In the genomic region with DNA sequence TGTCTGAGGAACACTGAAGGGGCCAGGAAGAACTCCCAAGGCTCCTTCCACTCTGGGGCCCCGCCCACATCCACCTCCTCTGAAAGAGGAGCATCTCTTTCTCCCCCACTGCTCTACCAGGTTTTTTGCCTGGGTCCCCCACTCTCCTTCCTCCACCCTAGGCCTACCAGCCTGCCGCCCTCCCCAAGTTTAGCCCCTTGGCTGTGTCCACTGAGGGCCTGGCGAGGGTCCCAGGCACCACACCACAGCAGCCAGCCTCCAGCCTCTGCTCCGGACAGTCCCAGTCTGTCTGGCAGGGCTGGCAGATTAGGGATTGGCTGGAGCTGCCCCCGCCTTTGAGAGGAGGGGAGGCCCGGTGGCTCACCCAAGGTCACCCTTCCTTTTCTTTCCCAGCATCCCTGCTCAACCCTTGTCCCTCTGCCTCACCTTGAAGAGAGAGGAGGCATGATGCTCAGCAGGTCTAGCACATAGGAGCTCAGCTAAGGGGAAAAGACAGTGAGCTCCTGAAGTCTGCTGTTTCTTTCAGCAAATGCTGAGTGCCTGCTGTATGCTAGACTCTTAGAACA, we compare ENCODE assay signal across 8 mouse cellular contexts. TPM values are rescaled to one million over a fixed set of nuclear protein-coding genes. Genes with fewer than 3 reads are reported as not detected.
A peak's percentile ranks its signal among the peaks of the same experiment; 100 is the strongest.
DNase-seq lines count a peak whose midpoint lies in the region; ATAC-seq and TF ChIP-seq lines count a peak whose summit lies in the region.

No protein-coding gene starts in this region.

- peaks cover 6% of the 10 kb centered on the region; the same call in 1 of the 2 replicates for H3K9me3 ChIP-seq in lung, embryonic 14.5 days (ENCODE audit: low read depth, low read length)
- H3K9me3 ChIP-seq in forebrain, embryonic 13.5 days (replicated peaks): 0 out of 2 replicates have a peak, but pooled peaks cover 4% of the 10 kb centered on the region
- no peaks in the 10 kb centered on the region for H3K9me3 ChIP-seq in hindbrain, embryonic 12.5 days (replicated peaks)
- H3K9me3 ChIP-seq in midbrain, embryonic 10.5 days (replicated peaks): peaks cover 5% of the 10 kb centered on the region; the same call in 1 of the 2 replicates

- 24% methylated on average over 6 of the region's 6 CpGs for WGBS in lung, embryonic 14.5 days
- WGBS in lung, adult 2 months: 40% methylated on average over 6 of the region's 6 CpGs
- 6% methylated on average over 5 of the region's 6 CpGs for WGBS in forebrain, embryonic 13.5 days
- 9% methylated on average over 6 of the region's 6 CpGs for WGBS in hindbrain, embryonic 12.5 days
- 2% methylated on average over 6 of the region's 6 CpGs for WGBS in midbrain, embryonic 10.5 days

- H3K4me3 ChIP-seq in lung, embryonic 14.5 days (ENCODE audit: low read depth, low read length): no peak overlapping the region
- H3K4me3 ChIP-seq in lung, adult 2 months (replicated peaks; ENCODE audit: extremely low read depth, low read depth, low read length): no peak overlapping the region
- H3K4me3 ChIP-seq in forebrain, embryonic 13.5 days: 0 out of 2 replicates have a peak overlapping the region, but pooled peaks have one; percentile 6
- H3K4me3 ChIP-seq in hindbrain, embryonic 12.5 days: no peak overlapping the region
- H3K4me3 ChIP-seq in midbrain, embryonic 10.5 days: peak overlapping the region; percentile 98

- H3K9ac ChIP-seq in lung, embryonic 14.5 days: no peak overlapping the region
- peak overlapping the region; percentile 98 for H3K9ac ChIP-seq in forebrain, embryonic 13.5 days
- H3K9ac ChIP-seq in hindbrain, embryonic 12.5 days: peak overlapping the region; percentile 20; the same call in 1 of the 2 replicates

- no peaks in the 10 kb centered on the region for H3K27me3 ChIP-seq in lung, embryonic 14.5 days (ENCODE audit: insufficient read depth, low read length)
- no peaks in the 10 kb centered on the region for H3K27me3 ChIP-seq in forebrain, embryonic 13.5 days
- no peaks in the 10 kb centered on the region for H3K27me3 ChIP-seq in hindbrain, embryonic 12.5 days
- no peaks in the 10 kb centered on the region for H3K27me3 ChIP-seq in midbrain, embryonic 10.5 days (ENCODE audit: low read depth, poor library complexity, severe bottlenecking)

- peaks cover 36% of the 10 kb centered on the region for H3K4me1 ChIP-seq in lung, embryonic 14.5 days (ENCODE audit: insufficient read depth)
- H3K4me1 ChIP-seq in lung, adult 2 months (ENCODE audit: control insufficient read depth, insufficient read depth, low read length): peaks cover 7% of the 10 kb centered on the region
- H3K4me1 ChIP-seq in forebrain, embryonic 13.5 days: peaks cover 46% of the 10 kb centered on the region
- peaks cover 42% of the 10 kb centered on the region for H3K4me1 ChIP-seq in hindbrain, embryonic 12.5 days
- peaks cover 58% of the 10 kb centered on the region for H3K4me1 ChIP-seq in midbrain, embryonic 10.5 days

- DNase-seq in lung, embryonic 14.5 days: peak; percentile 22
- DNase-seq in lung, adult 2 months: no peak
- peak; percentile 22 to 36 for DNase-seq in cerebellum, adult 18-20 months
- DNase-seq in midbrain, embryonic 10.5 days (ENCODE audit: low spot score): peak; percentile 69
- DNase-seq in frontal cortex, postnatal 36 days (ENCODE audit: low spot score in 2 of 2): no peak
- no peak for DNase-seq in spleen, postnatal 14 days (ENCODE audit: low spot score in 2 of 2)

- H3K36me3 ChIP-seq in lung, embryonic 14.5 days (ENCODE audit: insufficient read depth): no peaks in the 10 kb centered on the region
- H3K36me3 ChIP-seq in forebrain, embryonic 13.5 days (ENCODE audit: poor library complexity, severe bottlenecking): 0 out of 2 replicates have a peak, but pooled peaks cover under 1% of the 10 kb centered on the region
- H3K36me3 ChIP-seq in hindbrain, embryonic 12.5 days: 0 out of 2 replicates have a peak, but pooled peaks cover under 1% of the 10 kb centered on the region
- H3K36me3 ChIP-seq in midbrain, embryonic 10.5 days: peaks cover 4% of the 10 kb centered on the region

- no peak for TF ChIP-seq CTCF in lung, embryonic 14.5 days (IDR thresholded peaks at IDR 0.05; ENCODE audit: low read depth)
- TF ChIP-seq CTCF in lung, adult 2 months (IDR thresholded peaks at IDR 0.05; ENCODE audit: insufficient read depth, low read length): no peak

- peak overlapping the region; percentile 65; the same call in 1 of the 2 replicates for H3K27ac ChIP-seq in lung, embryonic 14.5 days (ENCODE audit: low read depth)
- peak overlapping the region; percentile 100 for H3K27ac ChIP-seq in forebrain, embryonic 13.5 days
- peak overlapping the region; percentile 100 for H3K27ac ChIP-seq in hindbrain, embryonic 12.5 days
- H3K27ac ChIP-seq in midbrain, embryonic 10.5 days (replicated peaks): peak overlapping the region; percentile 100

- no peak for ATAC-seq in lung, embryonic 14.5 days (ENCODE audit: insufficient read depth)
- ATAC-seq in forebrain, embryonic 13.5 days: no peak
- no peak for ATAC-seq in hindbrain, embryonic 12.5 days (ENCODE audit: low FRiP score)

- H3K4me2 ChIP-seq in lung, embryonic 14.5 days: 0 out of 2 replicates have a peak overlapping the region, but pooled peaks have one; percentile 15
- H3K4me2 ChIP-seq in forebrain, embryonic 13.5 days: peak overlapping the region; percentile 40
- H3K4me2 ChIP-seq in hindbrain, embryonic 12.5 days (replicated peaks): no peak overlapping the region

- TF ChIP-seq POLR2A in lung, adult 2 months (IDR thresholded peaks at IDR 0.05; ENCODE audit: borderline replicate concordance, extremely low read depth, low read depth, low read length): no peak

RNA-seq across cellular contexts. Expression of a gene that starts 2.3 kb away (rescaled TPM):
- polyA plus RNA-seq in lung, embryonic 14.5 days (2014; fragmentation: Nextera tagmentation; extraction: Ambion mirVana): 6.0 and 7.9 TPM in 2 replicates
- polyA plus RNA-seq in lung, adult 2 months (2012; rRNA removed): 1.7 and 3.3 TPM in 2 replicates
- 58.1 and 60.6 TPM in 2 replicates for polyA plus RNA-seq in forebrain, embryonic 13.5 days (2015; fragmentation: Nextera tagmentation; extraction: Ambion mirVana)
- polyA plus RNA-seq in hindbrain, embryonic 12.5 days (2016; fragmentation: Nextera tagmentation; extraction: Ambion mirVana): 62.5 and 66.6 TPM in 2 replicates
- 62.2 and 73.1 TPM in 2 replicates for polyA plus RNA-seq in midbrain, embryonic 10.5 days (2016; fragmentation: Nextera tagmentation; extraction: Ambion mirVana)

RNA-seq across cellular contexts. Expression of a gene that starts 23.9 kb away (rescaled TPM):
- polyA plus RNA-seq in lung, embryonic 14.5 days (2014; fragmentation: Nextera tagmentation; extraction: Ambion mirVana): 64.9 and 65.8 TPM in 2 replicates
- 14.9 and 18.5 TPM in 2 replicates for polyA plus RNA-seq in lung, adult 2 months (2012; rRNA removed)
- polyA plus RNA-seq in forebrain, embryonic 13.5 days (2015; fragmentation: Nextera tagmentation; extraction: Ambion mirVana): 71.1 and 80.5 TPM in 2 replicates
- 75.9 and 77.6 TPM in 2 replicates for polyA plus RNA-seq in hindbrain, embryonic 12.5 days (2016; fragmentation: Nextera tagmentation; extraction: Ambion mirVana)
- polyA plus RNA-seq in midbrain, embryonic 10.5 days (2016; fragmentation: Nextera tagmentation; extraction: Ambion mirVana): 105 and 107 TPM in 2 replicates

RNA-seq across cellular contexts. Expression of a gene that starts 47.4 kb away (rescaled TPM):
- 917 and 922 TPM in 2 replicates for polyA plus RNA-seq in lung, embryonic 14.5 days (2014; fragmentation: Nextera tagmentation; extraction: Ambion mirVana)
- polyA plus RNA-seq in lung, adult 2 months (2012; rRNA removed): 984 and 1,290 TPM in 2 replicates
- polyA plus RNA-seq in forebrain, embryonic 13.5 days (2015; fragmentation: Nextera tagmentation; extraction: Ambion mirVana): 673 and 749 TPM in 2 replicates
- polyA plus RNA-seq in hindbrain, embryonic 12.5 days (2016; fragmentation: Nextera tagmentation; extraction: Ambion mirVana): 715 and 817 TPM in 2 replicates
- polyA plus RNA-seq in midbrain, embryonic 10.5 days (2016; fragmentation: Nextera tagmentation; extraction: Ambion mirVana): 895 and 900 TPM in 2 replicates

RNA-seq across cellular contexts. Expression of a gene that starts 58.7 kb away (rescaled TPM):
- polyA plus RNA-seq in lung, embryonic 14.5 days (2014; fragmentation: Nextera tagmentation; extraction: Ambion mirVana): 206 and 221 TPM in 2 replicates
- polyA plus RNA-seq in lung, adult 2 months (2012; rRNA removed): 74.5 and 82.0 TPM in 2 replicates
- polyA plus RNA-seq in forebrain, embryonic 13.5 days (2015; fragmentation: Nextera tagmentation; extraction: Ambion mirVana): 242 and 249 TPM in 2 replicates
- polyA plus RNA-seq in hindbrain, embryonic 12.5 days (2016; fragmentation: Nextera tagmentation; extraction: Ambion mirVana): 217 and 218 TPM in 2 replicates
- polyA plus RNA-seq in midbrain, embryonic 10.5 days (2016; fragmentation: Nextera tagmentation; extraction: Ambion mirVana): 274 and 293 TPM in 2 replicates

Comparison
In these comparisons a context has a peak if more than half of its experiments do, and no peak if none do; other contexts are left out.
1. DNase-seq: peak in lung, embryonic 14.5 days (single experiment), cerebellum, adult 18-20 months (2 of 2) and midbrain, embryonic 10.5 days (single experiment); none in lung, adult 2 months (single experiment), frontal cortex, postnatal 36 days (0 of 2) and spleen, postnatal 14 days (0 of 2).
2. H3K4me3 ChIP-seq: peak in forebrain, embryonic 13.5 days (single experiment) and midbrain, embryonic 10.5 days (single experiment); none in lung, embryonic 14.5 days (single experiment), lung, adult 2 months (single experiment) and hindbrain, embryonic 12.5 days (single experiment).
3. Peak in every context shown above with its lines, with median percentiles within 50 percentile points of each other: H3K27ac ChIP-seq.